Mouse (Mus musculus) heart, adult 9 months (tissue): ENCODE data around the gene Ntrk3.

Source experiments
- DNase-seq, 2 experiments: peaks; one replicate each; pipeline ENCODE4 v3.0.0; 2022; ENCODE audit warnings: low spot score in 2 of 2

Gene Ntrk3

DNA sequence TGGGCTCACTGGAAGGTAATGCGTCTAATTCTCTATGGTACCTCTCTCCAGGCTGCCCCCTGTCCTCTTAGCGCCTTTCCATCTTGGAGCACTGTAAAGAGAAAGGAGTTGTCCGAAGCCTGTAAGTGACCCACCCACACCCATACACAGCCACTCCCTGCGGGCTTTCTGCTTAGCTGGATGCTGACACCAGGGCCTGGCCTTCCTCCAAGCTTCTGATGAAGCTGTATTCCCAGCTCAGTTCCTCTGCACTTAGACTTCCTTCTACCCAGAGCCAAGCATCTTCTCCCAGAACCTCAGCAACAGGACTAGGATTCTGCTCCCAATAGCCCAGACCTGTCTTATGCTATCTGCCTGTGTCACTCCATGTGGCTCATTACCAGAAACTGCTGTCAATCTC, 114.1 kb downstream of the Ntrk3 start:
- no peak for DNase-seq

DNA sequence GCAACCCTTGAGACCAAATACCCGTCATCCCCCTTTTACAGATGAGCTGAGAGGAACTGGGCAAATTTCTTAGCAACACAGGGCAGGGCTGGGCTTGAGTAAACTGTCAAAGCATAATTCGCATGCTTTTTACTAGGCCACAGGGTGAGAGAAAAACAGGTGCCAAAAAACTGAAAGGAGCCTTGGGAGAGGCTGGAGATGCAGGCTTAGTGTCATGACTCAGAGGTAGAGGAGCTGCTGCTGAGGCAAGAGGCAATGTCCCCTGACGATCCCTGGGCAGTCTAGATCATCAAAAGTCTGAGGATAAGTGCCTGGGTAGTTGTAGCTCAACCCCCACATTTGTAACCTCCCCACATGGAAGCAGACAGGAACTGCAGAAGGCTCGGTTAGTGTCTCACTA, 116.7 kb downstream of the Ntrk3 start:
- no peak for DNase-seq

DNA sequence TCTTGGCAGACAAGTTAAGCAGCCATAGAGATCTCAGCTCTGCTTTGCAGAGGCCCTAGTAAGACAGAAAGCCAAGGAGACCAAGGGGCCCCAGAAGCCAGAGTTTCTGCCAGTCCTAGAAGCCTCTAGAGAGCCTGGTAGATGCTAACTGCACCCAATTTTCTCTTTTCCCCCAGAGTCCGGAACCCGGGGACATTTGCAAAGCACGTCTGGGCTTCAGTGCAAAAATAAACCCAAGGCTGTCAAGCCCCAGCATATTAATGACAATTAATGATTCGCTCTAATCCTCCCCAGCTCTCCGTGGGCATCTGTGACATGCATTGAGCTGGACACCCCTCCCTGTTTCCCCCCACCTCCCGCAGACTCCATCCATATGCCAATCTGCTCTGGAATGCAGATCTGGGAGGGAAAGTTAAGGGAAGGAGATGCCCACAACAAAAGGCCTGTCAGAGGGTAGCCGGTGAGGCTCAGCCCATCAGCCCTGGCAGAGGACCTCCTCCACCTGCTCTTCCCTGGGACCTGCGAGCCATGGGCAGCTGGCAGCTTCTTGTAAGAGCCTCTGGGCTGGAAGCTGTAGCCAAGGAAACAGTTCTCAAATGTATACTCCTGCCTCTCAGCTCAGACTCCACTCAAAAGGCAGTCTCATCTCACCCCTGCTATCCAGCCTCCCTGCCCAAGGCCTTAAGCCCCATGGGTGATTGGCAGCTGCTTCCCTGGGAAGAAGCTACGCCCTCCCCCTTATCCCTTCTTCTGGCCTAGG, 117.8 kb downstream of the Ntrk3 start:
- DNase-seq: no peak

DNA sequence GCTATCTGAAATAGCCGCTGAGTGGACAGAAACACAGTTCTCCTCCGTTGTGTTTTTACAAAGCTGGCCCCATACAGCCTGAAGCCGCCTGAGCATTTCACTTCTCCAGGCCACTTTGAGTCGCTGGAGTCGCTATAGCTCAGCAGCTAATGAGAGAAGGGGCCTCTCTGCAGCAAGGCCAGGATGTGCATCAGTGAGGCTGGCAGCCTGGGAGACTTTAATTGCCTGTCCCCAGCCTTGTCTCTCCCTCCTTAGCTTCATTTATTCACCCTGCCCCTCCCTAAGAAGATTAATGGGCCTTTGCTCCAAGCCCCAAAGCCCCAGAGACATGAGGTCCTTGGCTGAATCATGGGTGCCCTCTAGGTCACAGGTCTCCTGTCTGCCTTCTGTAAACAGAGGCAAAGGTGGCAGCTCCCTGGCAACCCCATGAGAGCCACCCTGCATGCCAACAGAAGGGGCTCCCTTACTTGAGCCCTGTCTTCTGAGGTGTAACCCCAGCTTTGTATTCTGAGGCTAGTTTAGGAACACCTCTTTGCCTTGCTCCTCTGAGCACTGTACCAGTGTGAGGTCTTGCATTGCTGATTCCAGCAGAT, 132.2 kb downstream of the Ntrk3 start:
- no peak for DNase-seq

DNA sequence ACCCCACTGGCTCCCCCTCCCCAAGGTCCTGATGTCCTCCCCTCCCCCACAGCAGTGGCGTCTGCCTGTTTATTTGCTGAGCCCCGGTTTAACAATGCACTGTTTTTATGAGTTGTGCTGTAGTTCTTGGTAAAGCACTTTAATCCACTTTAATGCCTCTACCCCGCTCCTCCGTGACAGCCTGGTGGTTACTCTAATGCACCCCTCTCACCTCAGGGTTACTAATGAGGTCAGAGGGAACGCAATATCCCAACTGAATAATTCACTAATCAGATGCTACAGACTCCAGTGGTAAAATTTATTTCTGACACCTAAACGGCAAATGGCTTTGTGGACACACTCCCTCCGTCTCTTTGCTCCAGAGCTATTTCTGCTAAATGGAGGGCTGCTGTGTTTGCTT, 133.9 kb downstream of the Ntrk3 start:
- no peak for DNase-seq

DNA sequence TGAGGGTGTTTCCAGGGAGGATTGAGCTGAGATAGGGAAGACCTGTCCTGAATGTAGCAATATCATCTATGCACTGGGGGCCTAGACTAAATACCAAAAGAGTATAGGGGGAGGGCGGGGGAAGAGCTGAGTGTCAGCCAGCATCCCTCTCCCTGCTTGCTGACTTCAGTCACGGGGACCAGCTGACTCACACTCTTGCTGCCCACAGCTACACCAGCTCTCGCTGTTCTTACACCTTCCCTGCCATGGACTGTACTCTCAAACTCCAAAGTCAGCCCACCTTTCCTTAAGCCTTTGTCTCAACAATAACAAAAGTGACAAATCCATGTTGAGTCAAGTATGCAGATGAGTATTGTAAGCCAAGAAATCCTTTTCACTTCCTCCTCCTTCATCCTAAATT, 136.0 kb downstream of the Ntrk3 start:
- DNase-seq: no peak

DNA sequence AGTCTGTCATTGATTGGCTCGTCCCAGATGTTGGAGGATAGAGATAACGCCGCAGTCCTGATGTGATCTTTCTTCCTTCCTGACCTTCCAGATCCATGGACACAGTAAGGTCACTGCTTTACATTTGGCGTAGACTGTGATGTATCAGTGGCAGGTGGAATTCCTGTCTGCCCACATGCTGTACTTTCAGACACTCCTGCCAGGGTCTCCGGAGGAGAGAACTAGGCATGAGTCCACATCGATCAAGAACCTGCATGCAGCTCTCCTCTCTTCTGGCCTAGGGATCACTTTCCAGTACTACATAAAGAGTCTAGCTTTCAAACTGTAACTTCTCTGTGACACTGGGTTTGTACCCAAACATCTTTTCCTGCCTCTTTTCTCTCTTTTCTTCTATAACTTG, 136.9 kb downstream of the Ntrk3 start:
- no peak for DNase-seq

DNA sequence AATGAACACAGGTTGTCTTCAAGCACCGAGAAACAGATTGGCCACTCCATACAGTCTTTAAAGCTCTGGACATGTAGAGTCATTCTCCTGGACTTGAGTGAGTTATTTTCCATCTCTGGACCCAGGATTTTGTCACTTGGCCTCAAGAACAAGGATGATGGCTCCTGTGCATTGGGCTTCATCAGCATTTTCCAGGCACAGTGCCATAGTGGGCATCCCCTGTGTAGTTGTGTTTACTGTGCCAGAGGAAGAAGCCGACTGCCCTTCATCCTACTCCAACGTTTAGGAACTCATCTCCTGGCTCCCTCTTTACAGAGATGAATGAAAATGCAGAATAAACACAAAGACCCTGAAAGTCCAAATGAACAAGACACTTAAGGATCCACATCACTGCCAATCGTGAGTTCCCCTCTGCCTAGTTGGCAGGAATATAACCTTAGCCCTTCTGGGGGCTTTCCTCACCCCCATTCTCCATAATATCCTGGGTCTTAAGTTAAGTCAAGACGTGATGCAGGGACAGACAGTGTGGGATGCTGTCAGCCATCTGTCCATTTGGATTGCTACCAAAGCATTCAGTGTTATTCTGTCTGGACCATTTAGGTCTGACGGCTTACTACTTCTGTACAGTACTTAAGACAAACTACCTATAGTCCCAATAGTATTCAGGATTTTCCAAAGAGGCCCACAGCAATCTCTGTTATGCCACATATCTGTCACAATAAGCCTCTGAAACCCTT, 137.7 kb downstream of the Ntrk3 start:
- no peak for DNase-seq

DNA sequence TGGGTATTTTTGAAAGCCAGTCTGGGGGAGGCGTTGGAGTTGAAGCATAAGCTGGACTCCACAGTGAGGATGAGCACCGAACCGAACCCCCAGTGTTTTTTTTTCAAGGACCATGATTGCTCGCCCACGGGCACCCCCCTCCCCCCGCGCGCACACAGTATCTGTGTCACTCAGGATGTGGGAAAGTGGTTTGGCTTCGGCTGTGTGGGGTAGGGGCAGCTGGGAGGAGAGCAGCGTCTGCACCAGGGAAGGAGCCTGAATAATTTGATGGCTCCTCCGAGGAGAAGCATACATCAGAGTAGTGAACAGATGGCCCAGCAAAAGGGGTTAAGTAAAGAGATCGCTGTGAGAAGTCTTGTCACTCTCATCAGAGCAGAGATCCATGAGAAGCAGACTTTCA, 139.7 kb downstream of the Ntrk3 start:
- no peak for DNase-seq

DNA sequence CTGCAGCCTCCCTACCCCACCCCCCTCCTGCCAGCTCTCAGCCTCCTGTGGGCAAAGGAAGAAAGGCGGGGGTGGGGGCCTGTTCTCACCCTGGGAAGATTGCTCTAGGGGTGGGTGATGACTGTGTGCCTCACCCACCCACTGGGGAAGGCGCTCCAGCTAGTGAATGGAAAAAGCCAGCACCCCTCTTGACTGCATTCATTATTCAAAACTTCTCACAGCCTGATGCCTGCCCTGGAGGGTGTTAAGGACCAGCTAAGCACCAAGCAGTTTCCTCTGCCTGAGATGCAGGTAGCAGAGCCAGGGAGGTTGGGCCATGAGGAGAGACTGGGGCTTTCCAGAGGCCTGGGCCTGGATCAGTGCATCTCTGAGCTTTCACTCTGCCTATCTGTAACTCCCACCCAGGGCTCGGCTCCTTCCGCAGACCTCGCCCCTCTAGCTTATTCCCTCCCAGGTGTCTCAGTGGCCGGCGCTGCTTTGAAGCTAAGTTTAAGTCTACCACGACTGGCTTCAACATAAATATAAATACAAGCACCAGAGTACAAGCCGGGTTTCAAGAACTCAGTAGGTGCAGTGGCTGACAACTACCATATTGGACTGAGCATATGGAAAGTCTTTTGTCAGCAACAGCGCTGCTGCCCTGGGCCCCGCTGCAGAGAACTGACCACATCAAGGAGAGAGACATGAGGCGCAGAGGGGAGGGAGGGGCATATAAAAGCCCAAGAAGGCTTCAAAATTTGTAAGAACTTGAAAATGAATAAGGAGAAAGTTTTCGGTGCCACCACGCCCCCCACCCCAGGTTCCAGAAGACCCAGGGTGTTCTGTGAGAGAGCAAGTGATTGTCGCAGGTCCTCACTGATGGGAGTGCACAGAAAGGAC, 140.3 kb downstream of the Ntrk3 start:
- DNase-seq: no peak

DNA sequence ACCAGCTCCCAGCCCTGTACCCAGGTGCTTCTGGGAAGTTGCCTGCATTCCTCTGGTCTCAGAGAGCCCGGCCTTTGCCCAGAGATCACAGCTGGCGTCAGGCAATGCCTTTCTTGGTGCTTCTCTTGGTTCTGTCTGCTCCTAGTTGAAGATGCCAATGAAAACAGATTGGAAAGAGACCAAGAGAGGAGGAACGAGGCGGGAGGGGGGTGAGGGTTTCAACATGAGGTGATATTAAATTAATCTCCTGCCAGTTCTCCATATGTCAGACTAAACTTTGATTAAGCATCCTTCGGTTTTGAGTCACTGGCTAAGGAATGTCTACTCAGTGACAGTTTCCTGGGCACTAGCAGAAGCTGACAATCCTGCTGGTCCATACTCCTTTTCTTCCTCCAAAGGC, 141.3 kb downstream of the Ntrk3 start:
- DNase-seq: no peak

DNA sequence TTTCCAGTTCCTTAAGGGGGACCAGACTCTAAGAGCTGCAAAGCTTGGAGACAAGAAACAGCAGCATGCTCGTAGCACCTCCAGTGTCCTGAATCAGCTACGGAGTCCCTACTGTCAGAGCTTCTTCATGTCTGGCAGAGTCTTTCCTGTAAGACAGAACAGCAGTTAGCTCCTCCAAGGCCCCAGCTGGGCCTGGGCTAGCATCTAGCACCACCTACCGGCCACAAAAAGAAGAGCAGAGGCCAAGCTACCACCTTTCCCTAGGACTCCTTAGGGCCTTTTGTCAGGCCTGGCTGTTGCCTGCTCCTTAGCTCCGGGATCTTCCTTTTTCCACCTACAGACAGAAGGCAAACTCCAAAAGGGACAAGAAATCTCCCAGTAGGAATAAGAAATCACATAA, 141.9 kb downstream of the Ntrk3 start:
- DNase-seq: peak in 1 of 2 experiments; percentile 33

DNA sequence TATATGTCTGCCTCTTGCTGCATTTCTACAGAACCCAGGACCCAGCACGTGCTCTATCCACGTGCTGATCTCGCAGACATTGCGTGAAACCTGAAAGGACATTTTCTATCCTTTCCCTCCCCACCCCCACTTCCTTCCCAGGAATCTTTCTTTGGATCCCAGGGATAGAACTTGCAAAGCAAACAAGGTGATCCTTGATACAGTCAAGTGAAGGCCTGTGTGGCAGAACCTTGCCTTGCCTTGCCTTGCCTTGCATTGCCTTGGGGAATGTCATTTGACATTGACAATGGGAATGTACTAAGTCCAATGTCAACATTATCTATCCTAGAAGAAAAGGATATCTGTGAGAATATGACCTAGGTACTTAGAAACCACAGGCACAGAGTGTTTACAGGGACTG, 144.9 kb downstream of the Ntrk3 start:
- no peak for DNase-seq

DNA sequence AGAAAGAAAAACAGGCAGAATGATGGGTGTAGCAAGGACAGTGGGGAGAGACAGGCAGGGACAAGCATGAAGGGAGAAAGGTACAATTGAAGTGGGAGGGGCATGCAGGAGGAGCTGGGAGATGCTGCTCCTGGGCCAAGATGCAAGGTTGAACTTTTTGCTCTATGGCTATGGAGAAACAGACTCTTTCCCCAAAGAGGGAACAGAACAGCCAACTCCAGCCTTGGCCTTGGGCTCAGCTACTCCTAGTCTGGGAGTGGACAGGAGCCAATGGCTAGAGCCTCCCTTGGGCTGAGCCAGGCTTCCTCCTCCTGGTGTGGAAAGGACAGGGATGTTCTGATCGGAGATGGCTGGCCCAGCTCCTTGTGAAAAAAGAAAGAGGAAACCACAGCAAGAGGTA, 145.6 kb downstream of the Ntrk3 start:
- no peak for DNase-seq

DNA sequence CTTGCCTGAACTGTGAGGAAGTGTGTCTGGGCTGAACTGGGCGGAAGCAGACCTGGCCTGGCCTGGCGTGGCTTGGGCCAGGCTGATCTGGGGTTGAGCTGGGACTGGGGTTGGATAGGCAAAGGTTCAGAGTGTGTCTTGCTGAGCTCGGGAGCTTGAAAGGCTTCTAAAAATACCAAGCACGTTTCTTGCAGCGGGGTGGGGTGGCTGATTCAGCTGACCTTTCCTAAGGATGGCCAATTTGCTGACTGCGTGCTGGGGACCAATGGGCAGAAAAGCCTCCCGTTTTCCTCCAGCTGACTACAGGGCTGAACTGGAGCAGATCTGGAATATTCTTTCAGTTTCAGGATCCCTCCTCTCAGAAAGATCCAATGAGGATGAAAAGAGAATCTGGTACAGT, 148.0 kb downstream of the Ntrk3 start:
- no peak for DNase-seq

DNA sequence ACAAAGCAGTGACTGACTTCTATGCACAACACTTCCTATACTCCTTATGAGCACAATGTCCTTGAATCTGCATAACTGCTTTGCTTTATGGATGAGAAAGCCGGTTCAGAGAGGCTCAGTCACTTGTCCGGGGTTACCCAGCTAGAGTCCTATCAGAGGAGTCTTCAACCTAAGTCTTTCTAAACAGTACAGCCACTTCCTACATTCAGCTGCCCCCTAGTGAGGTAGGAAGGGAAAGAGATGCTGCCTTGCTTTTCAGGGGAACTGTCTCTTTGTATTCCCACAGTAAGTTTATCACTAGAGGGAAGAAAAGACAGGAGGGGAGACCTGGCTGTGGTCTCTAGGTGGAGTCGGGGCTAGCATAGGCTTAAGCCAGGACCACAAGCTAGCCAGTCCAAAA, 151.0 kb downstream of the Ntrk3 start:
- no peak for DNase-seq

DNA sequence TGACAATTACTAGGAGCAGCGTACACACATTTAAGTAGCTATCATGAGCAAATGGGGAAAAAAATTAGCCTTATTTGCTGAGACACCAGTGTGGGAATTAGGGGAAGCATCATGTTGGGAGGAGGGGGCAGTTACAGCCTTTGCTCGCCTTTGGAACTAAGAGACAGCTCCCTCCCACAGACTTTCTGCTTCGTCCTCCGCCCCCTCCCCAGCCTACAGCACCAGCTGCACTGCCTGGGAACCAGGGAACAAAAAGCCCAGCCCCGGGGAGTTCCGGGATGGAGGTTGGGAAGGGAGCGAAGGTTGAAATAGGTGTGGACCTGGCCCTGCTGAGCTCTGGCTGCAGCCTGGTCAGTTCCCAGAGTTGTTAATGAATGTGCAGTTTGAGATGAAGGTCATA, 151.9 kb downstream of the Ntrk3 start:
- DNase-seq: no peak

DNA sequence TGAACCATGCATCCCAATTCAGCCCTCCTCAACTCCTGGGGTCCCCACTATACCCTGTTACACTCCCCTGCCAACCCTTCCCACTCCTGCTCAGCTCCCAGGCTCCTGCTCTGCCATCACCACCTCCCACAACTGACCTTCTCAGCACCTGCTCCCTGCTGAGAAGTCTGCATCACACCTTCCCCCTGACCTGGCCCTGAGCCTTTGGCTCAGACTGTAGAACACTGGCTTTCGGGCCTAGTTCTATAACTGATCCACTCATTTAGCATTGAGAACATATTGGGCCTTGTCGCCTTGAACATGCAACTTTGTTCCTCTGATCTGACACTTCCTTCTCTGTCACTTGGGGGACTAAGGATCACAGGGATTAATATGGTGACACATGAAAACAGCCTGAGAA, 152.9 kb downstream of the Ntrk3 start:
- no peak for DNase-seq

DNA sequence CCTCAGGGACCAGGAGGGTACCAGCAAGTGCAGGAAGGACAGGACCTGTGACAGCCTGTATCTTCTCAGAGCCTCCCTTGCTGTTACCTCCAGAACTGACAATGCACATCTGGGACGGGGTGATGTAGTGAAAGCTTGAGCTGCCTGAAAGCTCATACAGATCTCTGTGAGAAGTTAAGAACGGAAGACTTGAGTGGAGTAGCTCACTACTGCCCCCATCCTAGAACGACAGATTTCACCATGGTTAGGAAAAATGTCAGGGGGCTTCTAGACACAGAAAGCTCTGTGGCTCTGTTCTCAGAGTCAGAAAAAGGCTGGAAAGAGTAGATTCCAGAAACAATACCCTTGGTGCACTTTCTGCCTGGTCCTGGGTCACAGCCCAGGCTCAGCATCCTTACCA, 153.3 kb downstream of the Ntrk3 start:
- DNase-seq: no peak

DNA sequence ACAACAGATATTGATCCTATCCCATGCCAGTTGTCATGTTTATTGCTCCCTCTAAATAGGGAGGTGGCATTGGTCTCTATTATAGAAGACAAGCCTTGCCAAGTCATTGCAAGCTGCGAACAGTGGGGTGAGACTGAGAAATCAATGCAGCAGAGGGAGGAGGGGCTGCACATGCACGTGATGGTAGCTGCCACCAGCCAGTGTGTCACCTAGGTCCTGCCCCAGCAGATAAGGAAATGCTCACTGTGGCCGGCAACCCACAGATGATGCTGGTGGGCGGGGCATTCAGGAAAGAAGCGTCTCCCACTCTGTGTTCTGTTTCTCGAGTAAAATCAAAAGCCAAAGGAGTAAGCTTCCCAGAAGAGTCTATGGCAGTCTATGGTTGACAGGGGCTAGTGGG, 154.1 kb downstream of the Ntrk3 start:
- DNase-seq: no peak

DNA sequence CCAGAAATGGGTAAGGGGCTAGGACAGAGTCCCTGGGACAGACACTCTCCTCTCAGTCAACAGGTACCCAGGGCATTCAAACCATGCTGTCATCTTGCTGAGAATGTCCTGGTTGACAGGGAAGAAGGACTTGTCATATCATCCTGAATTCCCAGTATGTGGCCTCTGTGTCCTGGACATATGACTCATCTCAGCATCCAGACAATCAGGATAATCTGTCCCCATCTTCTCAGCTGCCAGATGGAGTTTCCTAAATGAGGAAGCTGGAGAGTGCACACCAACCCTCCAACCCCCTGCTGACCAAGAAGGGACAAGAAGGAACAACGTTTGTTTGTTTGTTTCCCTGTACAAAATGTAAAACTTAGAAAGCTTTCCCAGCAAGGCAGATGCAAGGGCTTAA, 156.5 kb downstream of the Ntrk3 start:
- DNase-seq: no peak
